Mouse (Mus musculus) heart, adult 2 months (tissue): ENCODE data around the gene Dpf2.

Experiments
- CTCF ChIP-seq: fragments of 200-600 bp; IDR thresholded peaks from 2 replicates; pipeline ENCODE4 v1.8.1; 2022; ENCODE audit warnings: antibody characterized with exemption, mild to moderate bottlenecking, moderate library complexity
- EP300 ChIP-seq: fragments of 200-500 bp; IDR thresholded peaks from 2 replicates; pipeline ENCODE4 v1.6.1; 2011; ENCODE audit warnings: low read depth, low read length, control low read depth; ENCODE audit not compliant: insufficient read depth

DNA sequence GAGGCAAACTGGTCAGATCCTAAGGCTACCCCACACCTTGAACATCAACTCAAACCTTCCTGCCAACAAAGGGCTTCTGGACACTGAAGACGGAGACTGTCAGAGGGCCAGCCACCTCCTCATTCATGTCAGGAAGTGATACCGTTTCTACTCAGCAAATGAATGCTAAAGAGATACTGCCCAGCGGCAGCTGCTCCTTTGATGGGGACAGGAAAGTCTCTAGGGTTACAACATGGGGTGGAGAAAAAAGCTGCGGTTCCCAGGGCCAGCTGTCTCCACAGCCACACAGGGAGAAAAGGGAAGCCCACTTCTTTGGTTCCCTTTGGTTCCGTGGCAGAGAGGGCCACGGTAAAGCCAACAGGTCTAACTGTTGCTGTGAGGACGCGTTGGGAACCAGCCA is 31.3 kb upstream of the Dpf2 start:
- no peak for TF ChIP-seq CTCF
- no peak for TF ChIP-seq EP300
